Mouse (Mus musculus) thymus, postnatal 4 days (tissue): ENCODE results near the gene Plxdc2.

Experiments
- DNase-seq: peaks from one replicate; pipeline ENCODE4 v3.0.0; 2021

Gene Plxdc2

DNA sequence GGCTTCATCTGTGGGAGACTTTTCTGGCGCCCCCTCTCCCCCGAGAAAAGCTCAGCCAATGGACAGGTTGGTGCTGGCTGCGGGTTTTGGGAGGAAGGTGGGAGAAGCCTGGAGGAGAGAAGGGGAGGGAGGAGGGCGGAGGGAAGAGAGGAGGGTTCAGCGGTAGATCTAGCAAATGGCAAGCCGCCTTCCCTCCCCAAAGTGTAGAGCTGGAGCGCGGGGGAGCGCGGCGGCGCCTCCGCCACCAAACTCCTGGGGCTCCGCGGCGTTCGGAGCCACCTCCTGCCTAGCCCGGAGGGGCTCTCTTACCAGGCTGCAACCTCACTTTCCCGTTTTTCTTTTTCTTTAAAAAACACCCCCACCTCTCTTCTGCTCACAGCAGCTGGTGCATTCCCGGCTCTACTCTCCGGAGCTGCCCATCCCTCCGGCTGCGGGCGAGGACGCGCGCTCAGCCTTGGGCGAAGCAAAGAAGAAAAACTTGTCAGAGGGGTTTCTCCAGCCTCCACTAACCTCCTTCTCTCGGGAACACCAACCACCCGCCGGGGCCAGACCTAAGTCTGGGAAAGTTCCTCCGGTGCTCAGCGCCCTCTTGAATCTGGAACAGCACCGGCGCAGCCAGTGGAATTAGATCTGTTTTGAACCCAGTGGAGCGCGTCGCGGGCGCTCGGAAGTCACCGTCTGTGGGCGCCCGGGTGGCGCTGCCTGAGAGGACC, at the start of gene Plxdc2:
Gene Plxdc2 (plus strand): TSS at position 199 of the 713 bp plus-strand sequence.
- DNase-seq, result peak; percentile 83

DNA sequence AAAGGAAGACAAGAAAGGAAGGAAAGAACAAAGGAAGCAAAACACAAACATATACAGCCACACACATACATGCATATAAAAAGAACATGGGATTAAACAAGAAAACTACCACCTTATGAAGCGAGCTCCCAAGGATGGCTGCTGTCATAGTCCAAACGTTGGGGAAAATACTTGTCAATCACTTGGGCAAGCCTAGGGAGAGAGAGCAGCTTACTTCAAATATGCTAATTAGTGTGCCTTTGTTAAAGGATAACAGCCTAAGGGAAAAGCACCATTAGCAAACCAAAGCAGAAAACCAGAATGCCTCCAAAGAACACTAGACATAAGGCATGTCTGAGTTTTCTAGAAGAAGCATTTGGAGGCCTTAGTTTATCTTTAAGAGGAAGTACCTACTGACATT, 45.7 kb upstream of the Plxdc2 start:
- no peak for DNase-seq

DNA sequence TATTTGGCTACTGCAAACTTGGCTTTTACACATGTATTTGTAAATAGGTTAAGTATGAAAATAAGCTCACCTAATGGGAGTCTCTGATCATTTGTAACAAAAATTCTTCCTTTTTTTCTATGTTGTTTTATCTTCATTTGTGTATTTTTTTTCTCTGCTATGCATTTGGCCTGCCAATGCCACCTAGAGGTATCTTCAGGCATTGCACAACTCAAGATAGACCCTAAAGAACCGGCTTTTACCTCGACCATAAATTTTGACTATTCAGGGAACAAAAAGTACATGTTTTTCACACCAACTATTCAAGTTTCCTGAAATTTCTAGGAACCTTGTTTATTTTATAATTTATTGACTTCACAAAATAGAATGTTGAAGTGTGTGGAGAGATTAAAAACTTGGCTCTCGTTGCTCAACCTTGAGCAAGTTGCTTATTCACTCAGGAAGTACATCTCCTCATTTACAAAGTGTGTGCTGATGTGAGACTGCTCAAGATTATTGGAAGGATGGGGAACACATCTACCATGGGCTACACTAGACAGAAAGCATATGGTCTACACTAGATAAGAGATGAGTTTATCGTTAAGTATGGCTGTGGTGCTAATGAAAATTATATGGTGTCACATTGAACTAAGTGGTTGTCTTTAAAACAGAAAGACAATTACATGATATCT, 43.6 kb upstream of the Plxdc2 start:
- peak; percentile 19 for DNase-seq

DNA sequence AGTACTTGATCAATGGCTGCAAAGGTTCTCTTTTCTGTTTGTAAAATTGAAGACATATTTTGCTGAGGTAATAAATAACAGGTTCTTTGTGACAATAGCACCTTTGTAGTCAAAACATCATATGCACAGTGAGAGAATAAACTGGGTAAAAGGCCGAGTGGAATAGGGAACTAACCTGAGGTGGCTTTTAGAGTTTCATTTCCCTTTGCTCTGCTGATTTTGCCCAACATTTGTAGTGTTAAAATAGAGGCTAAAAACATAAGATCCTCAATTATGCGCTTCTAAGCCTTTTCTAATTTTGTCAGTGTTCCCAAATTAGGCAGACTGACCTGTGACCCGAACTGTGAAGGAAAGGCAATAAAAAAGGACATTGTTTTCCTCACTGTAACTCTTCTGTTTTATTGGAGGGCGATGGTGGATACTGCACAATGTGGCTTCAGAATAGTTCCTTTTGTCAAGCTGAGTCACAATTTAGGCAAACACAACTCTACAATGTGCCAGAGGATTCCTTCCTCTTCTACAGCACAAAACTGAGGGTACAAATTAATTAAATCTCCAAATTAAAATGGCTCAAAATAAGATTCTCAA, 20.8 kb upstream of the Plxdc2 start:
- no peak for DNase-seq

DNA sequence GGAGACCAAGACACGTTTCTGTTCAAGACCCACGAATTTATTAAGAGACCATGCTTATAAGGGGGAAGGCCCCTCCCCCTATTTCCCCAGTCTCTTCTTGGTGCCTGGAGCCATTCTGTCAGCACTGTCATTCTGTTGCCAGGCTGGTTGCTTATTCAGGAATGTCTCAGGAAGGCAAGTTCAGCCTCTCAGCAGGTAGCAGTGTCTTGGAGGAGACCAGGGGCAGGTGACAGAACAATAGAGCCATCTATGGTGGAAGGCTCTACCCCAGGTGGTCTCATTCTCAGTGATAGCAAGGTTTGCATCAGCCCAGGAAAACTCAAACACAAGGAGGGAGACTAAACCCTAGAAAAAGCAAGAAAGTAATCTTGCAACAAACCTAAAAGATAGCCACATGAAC, 11.5 kb upstream of the Plxdc2 start:
- no peak for DNase-seq

DNA sequence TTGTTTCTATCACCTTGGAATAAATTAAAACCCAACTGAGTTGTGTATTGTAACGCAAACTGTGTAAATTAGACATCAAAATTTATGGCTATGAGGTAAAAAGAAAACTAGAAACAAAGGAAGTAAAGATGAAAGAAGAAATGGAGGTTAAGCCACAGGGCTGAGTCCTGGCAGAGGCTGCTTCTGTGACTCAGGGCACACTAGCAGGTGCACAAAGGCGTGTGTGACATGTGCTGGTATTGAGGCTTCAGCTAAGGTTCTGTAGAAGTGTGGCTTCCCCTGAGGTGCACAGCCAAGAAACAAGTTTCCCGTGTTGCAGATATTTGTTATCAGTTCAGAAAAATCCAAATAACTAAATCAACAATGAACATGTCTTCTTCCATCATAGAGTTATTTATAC, 5.0 kb upstream of the Plxdc2 start:
- DNase-seq, result peak; percentile 63

DNA sequence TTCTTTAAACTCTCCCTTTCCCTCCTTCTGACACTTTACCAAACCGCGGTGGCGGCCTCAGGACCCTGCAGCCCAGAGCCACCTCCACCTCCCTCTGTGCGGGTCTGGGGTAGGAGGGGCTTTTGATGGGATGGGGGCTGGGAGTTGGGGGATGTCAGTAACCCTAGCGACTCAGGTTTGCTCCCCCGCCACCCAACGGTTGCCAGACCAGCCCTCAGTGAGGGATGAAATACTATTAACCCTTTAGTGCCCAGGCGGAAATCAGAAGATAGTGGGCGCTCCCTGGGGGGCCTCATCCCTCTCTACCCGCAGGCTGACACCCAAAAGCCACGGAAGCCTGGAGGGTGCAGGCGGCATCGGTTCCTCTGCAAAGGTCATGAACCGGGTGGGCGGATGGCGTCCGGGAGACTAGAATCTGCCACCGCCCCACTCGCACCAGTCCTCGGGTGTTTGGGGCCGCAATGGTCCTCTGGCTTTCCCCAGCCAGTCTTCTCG, 446 bp upstream of the Plxdc2 start:
- peak; percentile 81 for DNase-seq

DNA sequence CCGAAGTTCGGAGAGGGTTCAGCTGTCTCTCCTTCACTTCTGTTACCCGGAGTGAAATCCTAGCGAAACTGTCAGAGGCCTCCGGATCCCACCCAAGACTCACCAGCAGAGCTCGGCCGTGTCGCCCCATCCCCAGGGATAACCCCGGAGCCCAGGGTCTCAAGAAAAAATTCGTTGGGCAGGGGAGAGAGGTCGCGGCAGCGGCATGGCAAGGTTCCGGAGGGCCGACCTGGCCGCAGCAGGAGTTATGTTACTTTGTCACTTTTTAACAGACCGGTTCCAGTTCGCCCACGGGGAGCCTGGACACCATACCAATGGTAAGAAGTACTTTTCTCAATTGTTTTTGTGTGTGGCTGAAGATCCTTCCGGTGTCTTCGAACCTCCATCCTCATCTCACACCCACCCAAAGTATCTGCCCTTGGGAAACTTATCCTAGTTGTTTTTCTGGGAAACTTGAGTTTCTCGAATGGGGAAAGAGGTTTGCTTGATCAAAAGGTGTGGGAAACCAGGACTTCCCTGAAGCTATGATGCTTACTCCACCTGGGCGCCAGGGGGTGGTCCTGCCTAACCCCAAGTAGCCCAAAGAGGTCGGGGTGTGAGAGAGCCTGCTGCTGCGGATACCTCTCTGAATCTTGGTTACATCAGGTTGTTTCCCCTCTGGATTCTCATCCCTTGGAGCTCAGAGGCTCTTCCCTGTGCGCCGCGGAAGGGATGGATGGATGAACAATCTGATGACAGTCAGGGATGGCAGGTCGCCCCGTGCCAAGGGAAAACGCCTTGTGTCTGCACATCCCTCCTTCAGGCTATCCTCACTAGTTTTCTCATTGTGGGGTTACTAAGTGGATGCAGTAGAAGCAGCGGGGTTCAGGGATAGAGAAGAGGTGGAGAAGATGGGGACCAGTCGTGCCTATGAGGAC, 1.1 kb downstream of the Plxdc2 start:
- peak; percentile 68 for DNase-seq

DNA sequence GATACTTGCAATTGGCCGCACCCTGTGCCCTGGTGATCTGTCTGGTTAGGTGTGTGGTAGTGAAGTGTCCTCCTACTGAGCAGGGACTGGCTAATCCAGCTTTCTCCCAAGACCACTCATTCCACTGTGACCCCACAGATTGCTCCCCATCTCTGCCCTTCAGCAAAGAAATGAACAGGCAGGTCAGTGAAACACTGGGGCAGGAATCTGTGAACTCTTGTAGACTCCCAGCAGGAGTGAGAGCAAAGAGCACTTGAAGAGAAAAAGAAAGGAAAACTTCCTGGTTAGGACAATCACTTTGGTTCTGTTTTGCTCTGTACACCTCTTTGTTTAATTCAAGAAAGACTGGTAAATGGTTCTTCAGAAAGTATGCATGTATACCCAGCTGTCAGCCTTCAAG, 1.8 kb downstream of the Plxdc2 start:
- DNase-seq, result no peak

DNA sequence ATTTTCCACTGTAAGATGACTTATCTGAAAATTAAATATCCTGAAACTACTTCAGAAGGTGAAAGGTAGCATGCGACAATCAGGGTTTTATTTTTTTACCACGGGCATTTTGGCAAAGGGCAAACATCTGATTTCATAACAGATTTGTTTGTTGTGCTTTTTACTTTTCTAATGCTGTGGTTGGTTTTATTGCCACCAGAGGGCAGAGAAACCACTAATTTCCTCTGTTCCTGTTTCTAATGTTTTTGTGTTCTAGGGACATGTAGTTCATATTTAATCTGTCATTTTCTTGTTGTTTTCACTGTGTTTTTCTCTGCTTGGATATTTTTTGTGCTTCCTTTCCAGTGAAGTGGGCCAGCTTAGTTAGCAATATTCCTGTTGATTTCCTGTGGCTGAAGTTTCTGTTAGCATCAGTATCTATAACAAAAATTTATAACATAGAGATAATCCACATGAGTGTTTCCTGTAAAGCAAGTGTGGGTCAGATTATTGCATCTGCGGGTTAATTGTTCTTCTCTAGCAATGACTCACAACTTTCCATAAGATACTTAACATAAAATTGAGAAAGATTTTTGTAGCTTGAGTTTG, 3.3 kb downstream of the Plxdc2 start:
- DNase-seq, result no peak

DNA sequence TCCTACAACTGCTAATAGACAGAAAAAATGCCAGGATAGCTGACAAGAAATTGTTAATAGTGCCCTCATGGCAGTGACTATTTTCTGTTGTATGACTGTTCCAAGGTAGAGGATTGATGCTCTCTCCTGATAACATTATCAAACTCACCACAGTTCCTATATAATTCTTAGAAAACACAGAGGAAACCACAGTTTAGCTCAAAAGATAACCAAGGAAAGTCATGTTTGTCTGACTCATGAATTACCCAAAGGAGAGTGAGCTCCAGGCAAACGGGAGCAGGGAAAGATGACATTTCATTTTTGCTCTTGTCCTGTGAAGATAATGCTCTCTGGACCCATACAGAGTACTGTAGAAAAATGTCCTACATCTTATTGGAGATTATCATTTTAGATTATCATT, 8.6 kb downstream of the Plxdc2 start:
- no peak for DNase-seq

DNA sequence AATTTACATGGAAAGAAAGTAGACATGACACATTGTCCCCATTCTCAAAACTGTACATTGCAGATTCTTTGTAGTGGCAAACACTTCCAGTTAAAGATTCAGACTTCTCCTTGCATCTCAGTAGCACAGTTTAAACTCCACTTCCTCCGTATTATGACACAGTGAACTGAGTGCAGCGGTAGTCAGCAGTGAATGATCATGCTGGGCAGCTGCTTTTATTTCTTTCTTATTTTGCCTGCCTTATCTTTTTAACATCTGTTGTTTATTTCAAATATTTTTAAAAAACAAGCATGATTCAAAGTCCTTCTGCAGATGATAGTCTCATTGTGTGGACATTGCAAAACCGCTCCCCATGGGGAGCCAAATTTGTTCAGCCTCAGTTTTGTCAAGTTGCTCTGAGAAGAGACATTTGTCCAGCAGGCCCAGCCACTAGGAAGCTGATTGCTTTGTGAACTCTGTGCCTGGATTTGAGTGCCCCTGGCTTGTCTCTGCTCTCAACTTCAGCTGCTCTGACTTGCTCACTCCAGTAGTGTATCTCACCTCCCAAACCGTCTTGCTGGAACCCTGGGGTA, 9.8 kb downstream of the Plxdc2 start:
- DNase-seq, result no peak

DNA sequence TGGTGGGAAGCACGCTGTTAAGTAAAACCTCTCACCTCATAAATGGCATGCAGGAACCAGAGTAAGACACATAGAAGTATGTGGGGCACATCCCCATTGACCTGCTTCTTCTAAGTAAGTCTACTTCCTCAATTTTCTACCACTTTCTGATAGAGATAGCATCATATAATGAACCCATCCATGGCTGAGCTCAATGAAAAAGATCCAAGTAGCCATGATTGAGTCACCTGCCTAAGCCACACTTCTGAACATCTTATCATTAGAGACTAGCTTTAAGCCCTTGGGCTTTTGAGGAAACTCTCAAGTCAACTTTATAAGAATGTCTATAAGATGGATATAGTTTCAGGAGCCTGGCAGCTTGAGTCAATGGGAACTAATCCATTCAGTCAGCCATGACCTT, 14.3 kb downstream of the Plxdc2 start:
- DNase-seq, result no peak

DNA sequence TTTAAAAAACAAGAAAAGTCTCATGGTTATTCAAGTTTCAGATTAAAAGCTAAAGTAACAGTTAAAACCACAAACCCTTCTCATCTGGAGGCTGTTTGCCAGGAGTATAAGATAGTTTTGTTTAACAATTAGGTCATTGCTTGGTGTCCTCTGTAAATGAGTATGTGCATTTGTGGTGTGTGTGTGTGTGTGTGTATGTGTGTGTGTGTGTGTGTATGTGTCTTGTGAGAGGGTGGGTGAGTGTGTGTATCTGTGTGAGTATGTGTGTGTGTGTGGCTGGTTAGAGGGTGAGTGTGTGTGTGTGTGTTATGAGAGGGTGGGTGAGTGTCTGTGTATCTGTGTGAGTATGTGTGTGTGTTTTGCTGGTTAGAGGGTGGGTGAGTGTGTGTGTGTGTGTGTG, 18.2 kb downstream of the Plxdc2 start:
- no peak for DNase-seq

DNA sequence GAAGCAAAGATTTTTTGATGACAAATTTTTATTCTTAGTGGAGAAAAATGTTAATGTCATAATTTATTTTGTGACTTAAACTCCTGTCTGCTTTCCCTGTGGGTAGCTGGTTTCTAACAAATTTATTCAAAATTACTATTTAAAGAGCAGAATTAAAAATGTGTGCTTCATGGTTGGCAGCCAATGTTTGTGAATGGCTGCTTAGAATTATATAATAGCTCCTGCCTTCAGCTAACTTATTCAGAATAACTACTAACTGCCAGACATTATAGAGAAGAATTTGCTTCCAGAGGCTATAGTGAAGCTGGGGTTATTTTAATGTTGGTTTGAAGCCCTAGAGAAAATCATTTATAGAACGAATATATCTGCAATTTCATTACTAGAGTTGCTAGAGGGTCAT, 30.1 kb downstream of the Plxdc2 start:
- DNase-seq, result no peak

DNA sequence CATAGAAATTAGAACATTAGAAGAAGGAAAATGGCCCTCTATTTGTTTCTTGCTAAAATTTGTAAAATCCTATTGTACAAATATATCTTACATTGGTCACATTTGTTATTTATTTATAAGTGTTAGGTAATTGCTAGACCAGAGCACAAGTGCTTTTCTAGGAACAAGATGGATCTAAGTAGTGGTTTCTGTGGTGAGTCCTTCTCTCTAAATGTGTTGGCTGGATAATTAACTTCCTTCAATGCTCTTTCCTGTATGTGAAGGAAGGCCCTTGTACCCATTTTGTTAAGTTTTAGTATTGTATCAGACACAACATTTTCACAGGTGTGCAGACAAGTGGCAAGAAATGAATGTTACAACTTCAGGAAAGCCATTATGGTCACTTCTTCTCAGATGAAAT, 30.6 kb downstream of the Plxdc2 start:
- DNase-seq, result no peak

DNA sequence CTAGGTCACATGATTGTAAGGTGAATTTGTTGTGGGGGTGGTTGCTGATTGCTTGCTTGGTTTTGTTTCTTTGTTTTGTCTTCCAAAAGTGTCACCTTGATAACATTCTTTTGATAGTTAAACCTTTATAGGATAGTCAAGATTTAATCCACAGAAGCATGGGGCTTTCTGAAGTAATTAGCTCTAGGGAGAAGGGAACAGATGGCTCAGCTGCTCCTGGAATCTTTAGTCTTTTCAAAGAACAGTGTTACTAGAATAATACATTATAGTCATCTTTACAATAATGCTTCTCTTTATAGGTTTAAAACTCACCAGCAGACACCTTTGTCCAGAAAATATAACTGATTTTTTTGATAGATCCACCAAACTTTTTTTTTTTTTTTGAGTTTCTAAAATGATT, 31.7 kb downstream of the Plxdc2 start:
- no peak for DNase-seq

DNA sequence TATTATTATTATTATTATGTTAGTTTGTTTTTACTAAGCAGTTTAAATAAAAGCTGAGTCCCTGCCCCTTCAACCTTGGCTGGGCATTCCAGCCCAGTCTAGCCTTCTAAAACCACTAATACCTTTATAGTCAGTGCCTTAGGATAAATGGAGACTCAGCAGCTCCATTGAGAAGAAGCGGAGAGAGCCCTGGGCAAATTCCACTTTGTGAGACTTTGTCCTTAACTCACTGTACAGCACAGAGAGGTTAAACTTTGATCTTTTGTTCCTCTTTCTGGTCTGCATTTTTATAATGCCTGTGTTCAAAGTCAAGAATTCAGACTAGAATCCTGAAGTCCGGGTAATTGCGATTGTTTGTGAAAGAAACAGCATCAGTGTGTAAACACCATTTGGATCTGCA, 41.4 kb downstream of the Plxdc2 start:
- no peak for DNase-seq

DNA sequence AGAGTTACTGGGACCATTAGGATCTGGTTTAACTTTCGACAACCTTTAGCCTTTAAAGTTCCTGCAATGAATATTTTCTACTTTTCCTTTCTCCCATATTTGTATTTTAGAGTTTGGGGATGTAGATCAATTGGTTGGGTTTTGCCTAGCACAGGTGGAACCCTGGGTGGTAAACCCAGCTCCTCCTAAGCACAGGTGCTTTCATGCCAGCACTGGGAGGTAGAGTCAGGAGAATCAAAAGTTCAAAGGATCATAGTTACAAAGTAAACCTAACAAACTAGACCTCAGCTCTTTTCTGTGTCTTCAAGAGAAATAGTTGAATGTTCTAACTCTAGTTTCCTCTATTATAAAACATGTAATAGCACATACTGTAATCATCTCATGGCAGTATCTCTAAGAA, 41.9 kb downstream of the Plxdc2 start:
- DNase-seq, result no peak

DNA sequence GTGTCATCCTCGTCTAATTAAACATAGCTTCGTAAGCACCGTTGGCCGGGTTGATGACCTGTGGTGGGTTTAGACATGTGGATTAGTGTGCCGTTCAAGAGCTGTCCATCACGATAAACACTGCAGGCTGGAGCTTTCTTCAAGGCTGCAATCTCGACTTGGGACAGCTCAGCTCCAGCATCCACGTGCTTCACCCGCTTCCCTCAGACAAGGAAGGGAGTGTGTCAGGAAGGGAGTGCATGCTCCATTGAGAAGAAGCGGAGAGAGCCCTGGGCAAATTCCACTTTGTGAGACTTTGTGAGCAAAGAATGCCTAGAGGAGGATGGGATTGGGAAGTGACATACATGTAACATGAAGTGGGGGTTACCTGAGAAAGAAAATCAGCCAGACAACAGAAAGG, 42.8 kb downstream of the Plxdc2 start:
- no peak for DNase-seq

DNA sequence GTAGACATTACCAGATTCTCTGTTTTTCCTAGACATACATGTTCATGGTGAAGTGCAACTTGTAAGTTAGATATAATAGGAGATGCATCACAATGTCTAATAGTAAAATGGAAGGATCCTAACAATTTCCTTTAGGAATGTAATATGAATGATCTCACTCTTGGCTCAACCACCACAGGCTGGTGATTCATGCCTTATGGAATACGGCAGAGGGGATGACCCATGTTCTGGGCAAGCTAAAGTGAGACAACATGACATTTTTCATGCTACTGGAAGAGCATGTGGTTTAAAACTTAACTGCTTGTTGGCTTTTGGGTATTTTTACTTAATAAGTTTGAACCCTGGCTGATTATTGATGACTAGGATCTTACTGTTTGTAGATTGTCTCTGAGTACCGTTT, 50.4 kb downstream of the Plxdc2 start:
- DNase-seq, result no peak

DNA sequence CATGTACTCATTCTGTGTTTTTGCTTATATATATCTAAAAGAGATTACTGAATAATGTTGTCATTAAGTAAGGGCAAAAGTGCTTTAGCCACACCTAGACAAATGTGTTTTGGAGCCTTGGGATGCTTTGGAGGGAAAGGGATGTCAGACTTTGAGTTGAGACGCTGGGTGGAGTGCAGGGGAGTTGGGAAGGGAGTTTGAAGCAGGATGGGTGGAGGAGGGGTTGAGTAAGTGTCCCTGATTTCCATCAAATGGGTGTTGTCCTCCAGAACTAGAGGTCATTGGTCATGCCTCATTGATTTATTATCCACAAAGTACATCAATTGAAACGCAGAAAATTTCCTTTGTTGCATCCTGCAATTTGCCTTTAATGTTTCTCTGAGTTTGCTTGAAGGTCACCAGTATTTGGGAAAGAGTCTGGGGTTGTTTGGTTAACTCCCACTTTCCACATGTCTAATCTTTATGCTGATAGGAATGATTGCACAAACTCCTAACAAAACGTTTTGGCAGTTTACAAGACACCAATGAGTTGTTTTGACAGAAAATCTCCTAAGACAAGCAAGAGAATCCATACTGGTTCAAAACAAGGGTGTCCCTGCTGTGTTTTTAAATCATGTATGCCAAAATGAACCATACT, 58.4 kb downstream of the Plxdc2 start:
- DNase-seq, result no peak
